Mouse (Mus musculus) urinary bladder, postnatal 36 days (tissue): ENCODE data around the gene Ripply1.
A peak's percentile ranks its signal among the peaks of the same experiment; 100 is the strongest.

Experiments used
- DNase-seq, 2 experiments: peaks; one replicate each; pipeline ENCODE4 v3.0.0; 2022; ENCODE audit warnings: low spot score in 2 of 2, mixed read lengths in 1 of 2

Ripply1 gene

GRCm38 (mm10) chrX:139782278-139783044 is at the start of gene Ripply1:
Gene Ripply1, minus strand, starts transcription at chrX:139782353.
- no peak for DNase-seq

DNA sequence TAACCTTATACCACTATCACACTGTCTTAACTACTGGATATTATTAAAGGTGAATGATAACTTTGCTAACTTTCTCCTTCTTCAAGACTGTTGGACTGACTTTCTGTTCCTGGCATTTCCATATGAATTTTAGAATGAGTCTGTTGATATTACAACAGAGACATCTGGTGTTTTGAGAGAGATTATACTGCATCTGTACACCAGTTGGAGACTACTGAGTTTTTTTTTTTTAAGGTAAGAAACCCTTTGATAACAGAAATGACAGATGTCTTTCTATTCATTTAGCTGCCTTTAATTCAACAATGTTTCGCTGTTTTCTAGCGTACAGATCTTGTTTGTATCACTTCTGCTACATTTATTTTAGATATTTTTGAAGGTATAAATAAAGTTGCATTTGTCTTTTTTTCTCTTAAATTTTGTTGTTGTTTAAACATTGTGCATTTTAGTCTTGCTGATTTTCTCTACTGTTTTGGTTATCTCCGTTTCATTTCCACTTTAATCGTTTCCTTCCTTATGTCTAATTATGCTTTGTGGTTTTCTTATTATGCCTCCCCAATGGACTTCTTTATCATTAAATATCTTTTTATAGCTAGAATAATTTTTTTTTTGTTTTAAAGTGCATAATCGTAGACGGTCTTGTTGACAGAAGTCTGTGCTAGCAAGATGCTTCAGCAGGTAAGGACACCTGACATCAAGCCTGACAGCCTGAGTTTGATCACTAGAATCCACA is 46.4 kb upstream of the Ripply1 start:
- DNase-seq, result no peak

DNA sequence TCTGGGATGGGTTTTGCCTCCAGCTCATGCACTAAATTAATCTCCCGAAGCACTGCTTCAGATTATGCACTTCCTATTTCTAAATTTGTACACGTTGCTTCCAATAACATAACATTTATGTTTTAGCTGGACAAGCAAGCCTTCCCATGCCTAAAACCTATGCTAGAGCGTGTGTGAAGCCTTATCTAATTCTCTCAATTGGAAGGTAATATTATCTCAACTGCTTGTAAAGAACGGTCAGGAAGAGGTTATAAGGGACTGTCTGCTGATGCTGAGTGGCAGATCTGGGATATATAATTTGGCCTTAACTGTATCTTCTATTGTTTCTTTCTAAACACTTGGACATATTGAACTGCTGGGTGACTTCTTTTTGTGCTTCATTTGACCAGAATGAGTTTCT is 44.8 kb upstream of the Ripply1 start:
- no peak for DNase-seq

DNA sequence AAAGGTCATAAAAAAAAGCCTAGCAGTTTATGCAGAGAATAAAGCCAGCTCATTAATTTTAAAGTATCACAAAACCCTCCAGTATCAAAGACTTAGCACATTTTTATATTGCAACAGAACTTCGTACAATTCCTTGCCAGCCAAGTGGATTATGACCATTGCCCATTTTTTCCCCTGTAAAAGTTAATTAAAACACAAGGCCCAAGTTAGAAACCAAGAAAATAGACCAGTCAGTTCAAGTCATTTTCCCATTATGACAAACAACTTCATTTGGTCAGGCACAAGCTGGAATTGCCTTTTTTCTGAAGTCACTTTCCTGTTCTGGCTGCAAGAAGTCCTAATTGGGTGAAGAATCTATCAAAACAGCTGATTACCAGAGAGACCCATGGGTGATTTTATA is 43.2 kb upstream of the Ripply1 start:
- no peak for DNase-seq

- no peak for DNase-seq
These were observed 33.0 kb upstream of the Ripply1 start for GRCm38 (mm10) chrX:139815201-139815600.

DNA sequence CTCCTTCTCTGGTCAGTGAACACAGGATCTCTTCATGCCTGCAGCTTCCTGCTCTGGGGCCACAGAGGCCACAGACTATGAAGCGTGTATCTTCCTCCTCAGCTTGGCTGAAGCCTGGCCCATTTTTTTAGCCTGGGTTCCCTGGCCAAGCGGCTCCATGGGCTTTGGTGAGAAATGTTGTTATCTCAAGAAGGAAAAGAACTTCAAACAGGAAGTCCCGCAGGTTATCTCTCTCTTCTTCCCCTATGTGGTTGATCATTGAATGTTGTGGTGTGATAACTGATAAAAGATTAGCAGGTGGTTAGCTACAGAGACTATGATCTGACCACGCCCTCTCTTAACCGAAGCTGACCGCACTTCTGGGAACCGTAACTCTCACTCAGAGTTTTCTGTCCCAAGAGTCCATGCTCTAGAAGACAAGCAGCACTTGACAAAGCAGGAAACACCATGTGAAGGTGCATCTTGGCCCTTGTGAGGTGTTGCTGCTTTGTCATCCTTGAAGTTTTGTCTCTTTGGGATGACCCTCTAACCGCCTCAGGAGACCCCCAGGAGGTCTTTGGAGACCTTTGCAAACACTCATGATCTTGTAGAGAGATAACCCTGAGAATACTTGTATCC is 32.0 kb upstream of the Ripply1 start:
- no peak for DNase-seq

DNA sequence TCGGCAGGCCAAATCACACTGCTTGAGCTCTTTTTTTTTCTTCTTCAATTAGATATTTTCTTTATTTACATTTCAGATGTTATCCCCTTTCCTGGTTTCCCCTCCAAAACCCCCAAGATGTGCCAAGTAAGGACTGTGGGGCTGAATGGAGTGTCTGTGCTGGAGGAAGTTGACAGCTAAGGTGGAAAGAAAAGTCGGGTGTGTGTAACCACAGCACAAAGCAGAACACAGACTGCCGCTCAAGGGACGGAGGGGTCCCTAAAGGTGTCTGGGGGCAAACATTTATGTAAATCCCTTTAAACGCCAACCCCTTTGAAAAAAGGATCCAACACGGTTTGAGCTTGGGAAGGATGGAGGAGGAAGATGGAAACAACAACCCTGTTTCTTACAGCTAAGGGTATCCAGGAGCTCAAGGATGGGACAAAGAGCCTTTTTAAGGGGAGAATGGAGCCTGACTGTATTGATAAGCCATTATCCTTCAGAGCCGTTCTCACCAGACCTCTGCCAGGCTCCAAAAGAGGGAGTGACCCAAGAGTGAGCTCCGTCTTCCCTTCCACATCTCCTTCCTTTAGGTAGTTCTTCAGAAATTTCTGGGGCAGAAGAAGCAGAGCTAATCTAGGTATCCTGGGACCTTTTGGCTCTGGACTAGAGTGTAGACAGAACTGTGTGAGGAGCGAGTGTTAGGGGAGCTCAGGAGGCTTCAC is 31.3 kb upstream of the Ripply1 start:
- no peak for DNase-seq

DNA sequence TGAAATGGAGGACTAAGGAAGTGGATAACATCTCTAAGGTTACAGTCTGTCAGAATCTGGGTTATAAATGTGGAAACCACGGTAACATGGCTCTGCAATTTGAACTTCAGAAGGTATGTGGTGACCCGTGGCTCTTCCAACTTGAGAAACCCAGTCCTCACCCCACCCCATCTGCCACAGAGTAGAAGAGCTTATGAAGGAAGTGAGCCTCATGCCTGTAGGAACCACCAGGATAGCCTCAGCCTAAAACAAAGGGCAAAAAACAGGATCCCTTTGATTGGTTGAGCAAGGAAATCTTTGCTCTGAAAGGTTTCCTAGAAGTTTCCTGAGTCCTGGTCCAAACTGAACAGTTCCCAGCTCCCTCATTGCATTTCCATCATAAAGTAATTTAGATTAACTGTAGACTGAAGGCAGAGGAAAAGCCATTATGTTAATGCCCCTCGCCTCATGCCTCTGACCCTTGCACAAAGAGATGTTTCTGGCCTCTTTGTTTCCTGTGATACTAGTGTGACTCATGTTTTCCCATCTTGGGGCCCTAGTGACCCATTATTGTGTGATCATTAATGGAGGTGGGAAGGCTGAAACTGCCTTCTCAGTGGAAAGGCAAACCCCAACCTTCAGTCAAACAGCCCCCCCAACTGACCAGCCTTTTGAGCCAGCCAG is 30.6 kb upstream of the Ripply1 start:
- no peak for DNase-seq

DNA sequence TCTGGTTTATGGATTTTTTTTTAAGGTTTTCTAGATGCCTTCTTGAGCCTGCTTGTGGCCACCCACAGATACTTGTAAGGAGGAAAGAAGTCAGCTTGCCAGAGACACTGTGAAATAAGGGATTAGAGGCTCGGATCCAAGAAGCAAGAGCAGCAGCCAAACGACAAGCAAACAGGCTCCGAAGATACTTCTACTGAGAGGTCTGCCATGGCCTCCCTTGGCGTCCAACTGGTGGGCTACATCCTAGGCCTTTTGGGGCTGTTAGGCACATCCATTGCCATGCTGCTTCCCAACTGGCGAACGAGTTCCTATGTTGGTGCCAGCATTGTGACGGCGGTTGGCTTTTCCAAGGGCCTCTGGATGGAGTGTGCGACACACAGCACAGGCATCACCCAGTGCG is 26.3 kb upstream of the Ripply1 start:
- no peak for DNase-seq

- no peak for DNase-seq
These were observed 25.9 kb upstream of the Ripply1 start for GRCm38 (mm10) chrX:139808085-139808484.

DNA sequence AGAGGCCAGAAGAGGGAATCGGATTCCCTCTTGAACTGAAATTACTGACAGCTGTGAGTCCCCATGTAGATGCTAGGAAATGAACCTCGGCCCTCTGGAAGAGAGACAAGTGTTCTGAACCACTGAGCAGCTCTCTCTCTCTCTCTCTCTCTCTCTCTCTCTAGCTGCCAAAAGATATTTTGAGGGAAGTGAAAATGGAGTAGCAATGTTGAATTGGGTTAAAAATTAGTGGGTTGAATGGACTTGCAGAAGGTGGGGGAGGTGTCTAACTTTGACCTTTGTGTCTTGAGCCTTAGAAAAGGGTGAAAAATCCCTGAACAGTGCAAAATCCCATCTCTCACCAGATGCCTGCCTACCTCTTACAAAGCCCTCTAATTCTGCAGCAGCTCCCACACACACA is 25.2 kb upstream of the Ripply1 start:
- DNase-seq, result no peak

GRCm38 (mm10) chrX:139805918-139806317 is 23.8 kb upstream of the Ripply1 start:
- no peak for DNase-seq

DNA sequence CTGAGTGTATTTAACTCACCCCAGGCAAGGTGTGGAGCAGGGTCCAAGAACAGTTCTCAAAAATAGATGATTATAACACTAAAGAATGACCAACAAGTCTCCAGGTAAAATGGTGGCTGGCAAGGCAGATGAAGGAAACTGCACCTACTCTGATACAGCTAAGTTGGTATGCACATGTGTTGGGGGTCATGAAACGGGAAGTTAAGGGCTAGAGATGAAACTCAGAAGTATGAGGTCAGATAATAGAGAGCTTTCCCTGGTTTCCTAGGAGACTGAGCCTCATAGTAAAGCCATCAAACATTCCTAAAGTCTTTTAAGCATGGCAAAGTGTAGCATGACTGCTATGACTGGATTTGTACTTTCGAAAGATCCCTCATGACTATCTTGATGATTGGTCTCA is 20.9 kb upstream of the Ripply1 start:
- DNase-seq, result no peak

DNA sequence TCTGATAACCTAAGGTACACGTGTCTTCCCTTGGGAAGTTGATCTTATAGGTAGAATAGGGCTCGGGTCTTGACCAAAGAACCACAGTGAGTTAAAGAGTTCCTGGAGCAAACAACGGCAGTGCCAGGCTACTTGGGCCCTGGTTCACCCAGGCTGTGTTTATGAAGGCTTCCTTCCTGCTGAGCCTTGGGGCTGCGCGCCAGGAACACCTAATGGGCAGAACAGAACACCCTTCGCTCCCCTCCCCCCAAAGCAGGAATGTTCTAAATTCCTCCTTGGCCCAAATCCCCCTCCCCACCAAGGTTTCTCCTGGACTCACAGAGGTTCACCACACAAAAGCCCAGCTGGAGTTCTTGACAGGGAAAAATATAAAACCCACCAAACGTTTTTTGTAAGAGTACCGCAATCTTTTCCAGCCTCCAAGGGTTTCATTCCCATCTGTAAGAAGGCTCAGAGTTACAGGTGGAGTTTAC is 18.3 kb upstream of the Ripply1 start, which contains the start of gene Cldn2:
Cldn2 (plus strand) TSS at position 423 of the 473 bp plus-strand sequence.
- no peak for DNase-seq

- no peak for DNase-seq
These were observed 17.8 kb upstream of the Ripply1 start for GRCm38 (mm10) chrX:139799953-139800352.

DNA sequence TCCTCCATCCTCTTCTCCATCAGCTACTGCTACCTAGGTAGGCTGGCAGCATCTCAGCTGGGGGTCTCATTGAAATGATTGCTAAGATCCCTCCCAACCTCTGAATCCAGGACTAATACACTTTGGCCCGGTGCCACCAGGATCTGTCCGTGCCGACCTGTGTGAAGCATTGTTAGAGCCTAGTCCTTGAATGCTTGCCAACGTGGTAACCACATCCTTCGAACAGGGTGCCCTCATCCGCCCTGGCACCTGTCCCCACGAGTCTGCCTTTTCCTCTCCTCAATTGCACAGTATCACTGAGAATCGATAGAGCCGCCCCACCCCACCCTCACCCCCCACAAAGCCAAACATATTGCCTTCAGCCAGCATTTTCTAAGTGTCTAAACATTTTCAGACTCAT is 15.7 kb upstream of the Ripply1 start:
- DNase-seq, result no peak

DNA sequence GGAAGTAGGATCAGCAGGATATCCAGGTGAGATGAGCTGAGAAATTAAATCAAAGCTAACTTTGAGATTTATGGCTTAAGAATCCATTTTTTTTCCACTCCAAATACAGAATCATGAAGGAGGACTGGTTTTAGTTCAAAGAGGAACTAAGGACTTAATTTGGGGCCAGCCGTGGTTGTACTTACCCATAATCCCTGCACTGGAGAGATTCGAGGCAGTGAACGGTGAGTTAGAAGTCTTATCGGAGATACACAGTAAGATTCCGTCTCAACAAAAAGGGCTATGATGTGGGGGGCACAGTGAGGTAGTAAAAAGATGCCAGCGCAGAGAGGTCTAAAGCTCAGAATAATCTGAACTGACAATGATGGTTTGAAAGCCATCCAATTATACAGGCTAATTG is 13.9 kb upstream of the Ripply1 start:
- no peak for DNase-seq

DNA sequence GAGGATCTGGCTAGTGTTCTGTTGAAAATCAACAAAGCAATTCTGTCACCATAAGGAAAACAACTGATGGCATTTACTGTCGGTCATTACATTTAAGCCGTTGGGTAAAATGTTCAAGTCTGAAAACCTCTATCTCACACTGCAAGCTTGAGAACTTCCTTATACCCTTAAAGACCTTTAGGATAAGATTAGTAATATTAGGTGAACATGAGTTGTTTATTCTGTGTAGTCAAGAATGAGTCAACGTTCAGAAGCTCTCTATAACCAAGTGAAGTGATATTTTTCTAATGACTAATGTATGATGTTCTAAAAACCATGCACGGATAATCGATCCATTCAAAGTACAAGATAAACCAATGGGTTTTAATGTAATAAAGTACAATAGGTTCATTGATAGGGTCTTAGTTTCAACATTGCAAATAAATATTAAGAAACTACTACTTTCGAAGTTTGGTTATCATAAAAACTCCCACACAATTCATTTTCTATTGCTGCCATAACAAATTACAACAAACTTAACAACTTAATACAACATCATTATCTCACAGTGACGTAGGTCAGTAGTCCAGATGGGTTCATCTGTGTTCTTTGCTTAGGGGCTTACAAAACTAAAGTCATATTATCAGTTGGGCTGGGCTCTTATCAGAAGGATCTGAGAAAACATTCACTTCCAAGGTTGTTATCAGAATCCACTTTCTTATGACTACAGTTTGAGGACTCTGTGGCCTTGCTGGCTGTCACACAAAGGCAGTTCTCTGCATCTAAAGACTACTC is 12.1 kb upstream of the Ripply1 start:
- no peak for DNase-seq

DNA sequence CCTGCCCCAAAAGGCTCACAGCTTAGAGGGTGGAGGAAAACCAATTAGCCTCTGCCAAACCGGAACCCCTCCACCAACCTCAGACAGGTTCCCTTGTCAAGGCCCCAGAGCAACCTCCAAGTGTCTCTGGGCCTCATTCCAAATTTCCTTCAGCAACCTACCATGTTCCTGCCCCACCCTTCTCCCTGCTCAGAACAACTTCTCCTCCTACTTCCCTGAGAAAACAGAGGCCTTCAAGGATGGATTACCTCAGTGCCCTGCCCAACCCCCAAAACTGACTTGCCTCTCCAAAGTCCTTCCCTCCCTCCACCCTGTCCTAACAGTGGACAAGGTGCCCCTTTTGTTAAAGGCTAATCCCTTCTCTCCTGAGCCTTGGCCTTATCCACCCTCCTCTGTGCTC is 3.6 kb upstream of the Ripply1 start:
- DNase-seq, result no peak

DNA sequence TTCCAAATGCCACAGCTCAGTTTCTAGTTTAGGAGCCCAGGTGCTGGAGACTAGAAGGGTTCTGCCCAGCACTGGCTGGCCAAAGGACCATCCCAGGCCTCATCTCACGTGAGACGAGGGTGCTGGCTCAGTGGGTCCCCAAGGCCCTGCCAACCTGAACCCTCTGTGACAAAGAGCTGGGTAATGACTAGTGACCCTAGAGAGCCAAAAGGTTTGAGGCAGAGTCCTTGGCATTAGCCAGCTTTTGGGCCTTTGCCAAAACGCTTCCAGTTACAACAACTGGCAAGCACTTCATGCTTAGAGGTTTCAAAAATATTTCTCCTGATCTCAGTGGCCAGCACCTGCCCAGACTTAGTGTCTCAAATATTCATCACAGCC is 881 bp upstream of the Ripply1 start:
- DNase-seq, result peak in 1 of 2 experiments; percentile 9

- DNase-seq, result no peak
These were observed 590 bp downstream of the Ripply1 start for GRCm38 (mm10) chrX:139781563-139781962.
